Mouse (Mus musculus) CH12.LX (cell line): ENCODE results near the gene Dnajb1.

Experiments
- CHD1 ChIP-seq: IDR thresholded peaks from 2 replicates; pipeline ENCODE4 v1.6.1; 2012; ENCODE audit warnings: low read depth, low read length, improper control_type of control experiment, inconsistent platforms
- CHD2 ChIP-seq: IDR thresholded peaks from 2 replicates; pipeline ENCODE4 v1.6.1; 2011; ENCODE audit warnings: low read length, improper control_type of control experiment
- CTCF ChIP-seq, 2 experiments: IDR thresholded peaks in 1 of 2; conservative IDR thresholded peaks in 1 of 2; 2 replicates each; pipeline ENCODE4 v1.5.1; 2011 to 2012; ENCODE audit warnings: low read depth in 2 of 2, low read length in 2 of 2, improper control_type of control experiment in 1 of 2, inconsistent platforms in 1 of 2, mild to moderate bottlenecking in 1 of 2, moderate library complexity in 1 of 2
- EP300 ChIP-seq: IDR thresholded peaks from 2 replicates; pipeline ENCODE4 v1.6.1; 2011; ENCODE audit warnings: low read length, improper control_type of control experiment
- MXI1 ChIP-seq: IDR thresholded peaks from 2 replicates; pipeline ENCODE4 v1.6.1; 2011; ENCODE audit warnings: mild to moderate bottlenecking, low read depth, low read length, improper control_type of control experiment
- POLR2A ChIP-seq: IDR thresholded peaks from 2 replicates; pipeline ENCODE4 v1.6.1; 2011; ENCODE audit warnings: low read depth, mild to moderate bottlenecking, improper control_type of control experiment, low read length
- TCF12 ChIP-seq: IDR thresholded peaks from 2 replicates; pipeline ENCODE4 v1.6.1; 2014; ENCODE audit warnings: low read depth, mild to moderate bottlenecking, inconsistent platforms, low read length, improper control_type of control experiment
- UBTF ChIP-seq: IDR thresholded peaks from 2 replicates; pipeline ENCODE4 v1.6.1; 2012; ENCODE audit warnings: low read depth, mild to moderate bottlenecking, inconsistent platforms, low read length, improper control_type of control experiment, moderate library complexity
- USF1 ChIP-seq: IDR thresholded peaks from 2 replicates; pipeline ENCODE4 v1.6.1; 2014; ENCODE audit warnings: low read depth, mild to moderate bottlenecking, inconsistent platforms, low read length, improper control_type of control experiment
- ZC3H11A ChIP-seq: IDR thresholded peaks from 2 replicates; pipeline ENCODE4 v1.6.1; 2012; ENCODE audit warnings: low read depth, mild to moderate bottlenecking, inconsistent platforms, low read length, improper control_type of control experiment
- ZMIZ1 ChIP-seq: IDR thresholded peaks from 2 replicates; pipeline ENCODE4 v1.6.1; 2012; ENCODE audit warnings: low read depth, mild to moderate bottlenecking, inconsistent platforms, low read length, improper control_type of control experiment

DNA sequence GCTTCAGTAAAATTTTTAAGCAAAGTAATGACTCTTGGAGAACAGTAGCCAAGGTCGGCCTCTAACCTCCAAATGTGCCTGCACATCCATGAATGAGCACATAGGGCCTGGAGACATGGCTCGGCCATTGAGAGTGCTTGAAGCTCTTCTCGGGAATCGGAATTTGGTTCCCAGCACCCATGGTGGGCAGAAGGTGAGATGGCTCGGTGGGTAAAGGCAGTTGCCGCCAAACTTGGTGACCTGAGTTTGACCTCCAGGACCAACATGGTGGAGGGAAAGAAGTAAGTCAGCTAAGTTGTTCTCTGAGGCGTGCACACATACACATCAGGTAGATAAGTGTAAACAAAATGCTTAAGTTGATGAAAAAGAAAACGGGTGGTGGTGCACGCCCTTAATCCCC is 48.0 kb downstream of the Dnajb1 start:
- TF ChIP-seq TCF12 (no peak), CHD1 (no peak), CTCF (conservative IDR thresholded peaks at IDR 0.05 in 1 of 2, IDR thresholded peaks at IDR 0.05 in 1 of 2; ENCODE audit: low read depth in 2 of 2, low read length in 2 of 2) (no peak), ZC3H11A (no peak), USF1 (no peak), POLR2A (no peak), ZMIZ1 (no peak), EP300 (no peak), UBTF (no peak), MXI1 (no peak), CHD2 (no peak)
